Mouse (Mus musculus) neural tube, embryonic 14.5 days (tissue): ENCODE measurements around the gene Kbtbd6. TPM values are rescaled to one million over a fixed set of nuclear protein-coding genes. Genes with fewer than 3 reads are reported as not detected.

Experiments
- ATAC-seq: fragments of 200-750 bp; cut with Nextera tagmentation; 2 replicates; pipeline ENCODE4 v1.8.0; 2017; ENCODE audit warnings: low read depth, mild to moderate bottlenecking, moderate TSS enrichment, moderate library complexity
- H3K27ac ChIP-seq: fragments of 300-500 bp; sonication (generic); 2 replicates; pipeline ENCODE4 v1.5.1; 2014; ENCODE audit warnings: low read depth, mild to moderate bottlenecking, control low read depth, low read length, moderate library complexity, mixed read lengths
- H3K27me3 ChIP-seq: fragments of 300-500 bp; sonication (generic); 2 replicates; pipeline ENCODE4 v1.6.1; 2014; ENCODE audit warnings: low read length; ENCODE audit not compliant: control insufficient read depth, insufficient read depth
- H3K36me3 ChIP-seq: fragments of 300-500 bp; sonication (generic); 2 replicates; pipeline ENCODE4 v1.6.1; 2014; ENCODE audit warnings: low read length, mixed read lengths; ENCODE audit not compliant: control insufficient read depth, insufficient read depth
- H3K4me1 ChIP-seq: fragments of 300-500 bp; sonication (generic); 2 replicates; pipeline ENCODE4 v1.6.1; 2014; ENCODE audit warnings: low read length; ENCODE audit not compliant: control insufficient read depth, insufficient read depth
- H3K4me2 ChIP-seq: fragments of 300-500 bp; sonication (generic); 2 replicates; pipeline ENCODE4 v1.6.1; 2014; ENCODE audit warnings: mild to moderate bottlenecking, low read depth, low read length, control low read depth
- H3K4me3 ChIP-seq: fragments of 300-500 bp; sonication (generic); 2 replicates; pipeline ENCODE4 v1.5.1; 2014; ENCODE audit warnings: low read depth, low read length, control low read depth, mixed read lengths
- H3K9ac ChIP-seq: fragments of 300-500 bp; sonication (generic); replicated peaks from 2 replicates; pipeline ENCODE4 v1.6.1; 2014; ENCODE audit warnings: low read depth, mild to moderate bottlenecking, control low read depth, low read length, mixed read lengths
- H3K9me3 ChIP-seq: fragments of 300-500 bp; sonication (generic); 2 replicates; pipeline ENCODE4 v1.6.1; 2016; ENCODE audit warnings: low read length; ENCODE audit not compliant: control insufficient read depth
- WGBS: fragments of 180-500 bp; shearing (Covaris S2); extraction: QIAGEN DNeasy Blood & Tissue Kit; methylation state at CpG from one replicate; pipeline ENCODE4 v1.1.7; 2014; 5-methylcytosine and 5-hydroxymethylcytosine counted together
- polyA plus RNA-seq: library from polyadenylated mRNA; unstranded; fragments of >200 nt; fragmentation: Nextera tagmentation; extraction: Ambion mirVana; gene quantifications from 2 replicates; pipeline ENCODE4 v1.2.1, GENCODE M21; 2014

Gene Kbtbd6
- polyA plus RNA-seq, 1 experiment from 2014 or later = 0.87 TPM

DNA sequence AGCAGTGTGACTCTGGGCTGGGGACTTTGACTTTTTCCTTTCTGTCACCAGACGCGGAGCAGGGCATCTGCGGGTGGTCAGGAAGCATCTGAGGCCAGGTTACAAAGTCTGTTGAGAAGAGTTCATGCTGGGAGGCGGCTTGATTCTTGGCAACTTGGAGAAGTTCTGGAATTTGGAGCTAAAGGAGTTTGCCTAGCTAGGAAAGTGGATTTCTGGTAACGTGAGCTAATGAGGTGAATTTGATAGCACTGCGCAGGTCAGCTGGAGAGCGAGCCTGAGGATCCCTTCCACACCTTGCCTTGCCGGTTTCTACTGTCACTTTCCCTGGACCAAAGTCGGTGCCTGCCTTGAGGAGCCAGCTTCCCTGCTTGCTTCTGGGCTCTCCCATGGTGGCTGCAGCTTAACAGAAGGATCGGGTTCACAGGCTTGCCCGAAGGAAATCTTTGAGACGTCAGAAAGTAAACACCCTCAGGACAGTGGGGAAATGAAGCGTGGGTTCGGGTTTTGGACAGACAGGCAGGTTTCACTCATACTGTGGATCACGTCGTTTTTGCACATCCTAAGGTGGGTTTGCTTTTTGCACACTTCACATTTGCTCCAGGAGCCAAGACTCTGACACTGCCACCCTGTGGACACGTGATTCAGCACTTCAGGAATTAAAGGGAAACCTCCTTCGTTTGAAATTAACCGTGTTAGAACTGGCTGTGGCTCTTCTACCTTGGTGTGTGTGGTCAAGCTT lies 35.5 kb downstream of the Kbtbd6 start:
- Histone ChIP-seq H3K9me3 (no peaks in the 10 kb centered on the region), H3K4me1 (peaks cover 16% of the 10 kb centered on the region), H3K4me3 (peak overlapping the region; percentile 32), H3K27me3 (no peaks in the 10 kb centered on the region), H3K4me2 (peak overlapping the region; percentile 52), H3K27ac (no peak overlapping the region), H3K9ac (peak overlapping the region; percentile 25; the same call in 1 of the 2 replicates), H3K36me3 (no peaks in the 10 kb centered on the region)
- WGBS = 9% methylated on average over 19 of the region's 19 CpGs
- peak; percentile 33; the same call in 1 of the 2 replicates for ATAC-seq

DNA sequence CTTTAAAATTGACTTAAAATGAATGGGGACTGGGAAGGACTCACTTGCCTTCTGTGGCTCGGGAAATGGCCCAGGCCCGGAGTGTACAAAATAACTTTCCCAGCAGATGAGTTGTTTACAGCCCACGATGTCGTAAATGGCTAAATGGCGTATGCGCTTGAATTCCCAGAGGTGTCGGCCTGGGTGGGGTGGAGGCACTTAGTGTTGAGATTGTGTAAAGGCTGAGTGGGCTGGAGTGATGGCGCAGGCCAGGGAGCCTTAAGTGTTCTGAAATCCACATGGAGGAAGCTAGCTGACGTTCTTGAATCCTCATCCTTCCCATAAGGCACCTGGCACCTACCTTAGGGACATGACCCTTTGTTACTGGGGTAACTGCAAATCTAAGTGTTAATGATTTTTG lies 36.9 kb downstream of the Kbtbd6 start:
- H3K27me3 ChIP-seq = no peaks in the 10 kb centered on the region
- 0 out of 2 replicates have a peak, but pooled peaks have one; percentile 19 for ATAC-seq
- no peak overlapping the region for H3K4me2 ChIP-seq
- H3K4me1 ChIP-seq = peaks cover 3% of the 10 kb centered on the region; the same call in 1 of the 2 replicates
- WGBS = 35% methylated on average over 9 of the region's 9 CpGs
- H3K4me3 ChIP-seq = no peak overlapping the region
- no peaks in the 10 kb centered on the region for H3K36me3 ChIP-seq
- H3K9me3 ChIP-seq = no peaks in the 10 kb centered on the region
- H3K27ac ChIP-seq = no peak overlapping the region
- no peak overlapping the region for H3K9ac ChIP-seq

GRCm38 (mm10) chr14:79489150-79489549 lies 37.5 kb downstream of the Kbtbd6 start:
- no peaks in the 10 kb centered on the region for H3K36me3 ChIP-seq
- ATAC-seq = no peak
- H3K9me3 ChIP-seq = no peaks in the 10 kb centered on the region
- H3K9ac ChIP-seq = no peak overlapping the region
- WGBS = 78% methylated on average over 12 of the region's 12 CpGs
- no peaks in the 10 kb centered on the region for H3K27me3 ChIP-seq
- no peak overlapping the region for H3K4me2 ChIP-seq
- 0 out of 2 replicates have a peak, but pooled peaks cover 2% of the 10 kb centered on the region for H3K4me1 ChIP-seq
- H3K27ac ChIP-seq = no peak overlapping the region
- H3K4me3 ChIP-seq = no peak overlapping the region

- Histone ChIP-seq H3K9me3 (no peaks in the 10 kb centered on the region), H3K27ac (no peak overlapping the region), H3K4me2 (no peak overlapping the region), H3K9ac (no peak overlapping the region), H3K4me3 (no peak overlapping the region), H3K4me1 (0 out of 2 replicates have a peak, but pooled peaks cover 2% of the 10 kb centered on the region), H3K27me3 (no peaks in the 10 kb centered on the region), H3K36me3 (no peaks in the 10 kb centered on the region)
- WGBS = 81% methylated on average over 3 of the region's 3 CpGs
- ATAC-seq = no peak
These were observed 38.6 kb downstream of the Kbtbd6 start for GRCm38 (mm10) chr14:79490246-79490645.

GRCm38 (mm10) chr14:79494349-79494748 lies 42.7 kb downstream of the Kbtbd6 start:
- Histone ChIP-seq H3K9ac (no peak overlapping the region), H3K4me2 (no peak overlapping the region), H3K4me3 (no peak overlapping the region), H3K36me3 (no peaks in the 10 kb centered on the region), H3K9me3 (no peaks in the 10 kb centered on the region), H3K4me1 (no peaks in the 10 kb centered on the region), H3K27me3 (no peaks in the 10 kb centered on the region), H3K27ac (no peak overlapping the region)
- WGBS = 73% methylated on average over 6 of the region's 6 CpGs
- ATAC-seq = no peak

DNA sequence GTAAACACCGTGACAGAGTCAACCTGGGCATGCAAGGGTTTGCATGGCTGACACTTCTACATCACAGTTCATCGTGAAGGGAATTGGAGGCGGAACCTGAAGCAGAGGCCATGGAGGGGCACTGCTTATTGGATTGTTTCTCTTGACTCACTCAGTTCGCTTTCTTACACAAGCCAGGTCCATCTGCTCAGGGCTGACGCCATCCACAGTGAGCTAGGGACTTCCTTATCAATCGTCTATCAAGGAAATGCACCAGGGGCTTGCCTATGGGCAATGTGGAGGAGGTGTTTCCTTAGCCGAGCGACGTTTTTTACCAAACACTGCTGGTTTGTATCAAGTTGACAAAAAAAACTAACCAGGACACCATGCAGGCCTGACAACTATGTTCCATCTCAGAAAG lies 47.7 kb downstream of the Kbtbd6 start:
- Histone ChIP-seq H3K9me3 (no peaks in the 10 kb centered on the region), H3K9ac (no peak overlapping the region), H3K36me3 (no peaks in the 10 kb centered on the region), H3K27me3 (no peaks in the 10 kb centered on the region), H3K4me2 (no peak overlapping the region), H3K4me3 (no peak overlapping the region), H3K4me1 (no peaks in the 10 kb centered on the region), H3K27ac (no peak overlapping the region)
- no peak for ATAC-seq
- WGBS = 93% methylated on average over 9 of the region's 9 CpGs

- Histone ChIP-seq H3K9me3 (no peaks in the 10 kb centered on the region), H3K4me2 (no peak overlapping the region), H3K4me1 (no peaks in the 10 kb centered on the region), H3K27ac (no peak overlapping the region), H3K27me3 (no peaks in the 10 kb centered on the region), H3K36me3 (no peaks in the 10 kb centered on the region), H3K9ac (no peak overlapping the region), H3K4me3 (no peak overlapping the region)
- WGBS = 93% methylated on average over 4 of the region's 4 CpGs
- ATAC-seq = no peak
These were observed 49.1 kb downstream of the Kbtbd6 start for GRCm38 (mm10) chr14:79500756-79501155.

DNA sequence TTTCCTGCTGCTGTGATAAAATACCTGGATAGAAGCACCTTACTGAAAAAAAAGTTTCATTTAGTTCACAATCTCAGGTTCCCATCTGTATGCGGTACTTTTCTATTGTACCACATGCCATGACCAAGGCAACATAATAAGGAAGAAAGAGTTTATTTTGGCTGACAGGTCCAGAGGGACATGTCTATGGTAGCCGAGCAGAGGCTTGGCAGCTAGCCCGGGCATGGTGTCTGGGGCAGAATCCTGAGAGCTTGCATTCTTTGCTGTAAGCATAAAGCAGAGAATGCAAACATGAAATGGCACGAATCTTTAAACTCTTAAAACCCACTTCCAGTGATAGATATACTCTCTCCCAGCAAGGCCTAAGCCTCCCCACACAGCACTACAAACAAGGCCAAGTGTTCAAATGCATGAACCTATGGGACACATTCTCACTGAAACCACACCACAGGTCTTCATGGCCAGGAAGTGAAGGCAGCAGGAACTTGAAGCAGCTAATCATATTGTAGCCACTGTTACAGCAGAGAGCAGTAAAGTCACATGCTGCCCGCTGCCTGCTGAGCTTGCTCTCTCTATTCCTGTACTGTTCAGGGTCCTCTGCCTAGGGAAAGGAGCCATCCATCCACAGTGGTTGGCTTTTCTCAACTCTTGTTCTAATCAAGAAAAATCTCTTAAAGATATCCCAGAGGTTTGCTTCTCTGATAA lies 51.9 kb downstream of the Kbtbd6 start:
- no peak overlapping the region for H3K27ac ChIP-seq
- WGBS = 68% methylated on average over 5 of the region's 5 CpGs
- no peak for ATAC-seq

More for the DNA sequence above, 51.9 kb downstream of the Kbtbd6 start:
- no peak overlapping the region for H3K4me3 ChIP-seq
- no peaks in the 10 kb centered on the region for H3K36me3 ChIP-seq
- no peaks in the 10 kb centered on the region for H3K4me1 ChIP-seq
- no peaks in the 10 kb centered on the region for H3K27me3 ChIP-seq
- no peak overlapping the region for H3K9ac ChIP-seq
- no peak overlapping the region for H3K4me2 ChIP-seq
- H3K9me3 ChIP-seq = no peaks in the 10 kb centered on the region
